Mouse (Mus musculus): ENCODE data around the gene Lhx3. TPM values are rescaled to one million over a fixed set of nuclear protein-coding genes. Genes with fewer than 3 reads are reported as not detected.

Gene Lhx3
- polyA plus RNA-seq (2012; ENCODE audit: low replicate concordance) = 0.14 TPM in 1 of 2 replicates, not detected in the other

GRCm38 (mm10) chr2:26208126-26208789 lies at the start of gene Lhx3:
Lhx3 (minus strand) TSS chr2:26208289.

GRCm38 (mm10) chr2:26237290-26237782 lies 29.2 kb upstream of the Lhx3 start, which contains the start of gene Qsox2:
Qsox2 (minus strand) TSS chr2:26237525.

Other genes starting within 250 kb of the Lhx3 start
- 4.2 and 12.4 TPM in 2 replicates for gene Camsap1, start 225.0 kb downstream of the Lhx3 start, polyA plus RNA-seq (2012; ENCODE audit: low replicate concordance)
- gene Ubac1, start 186.5 kb downstream of the Lhx3 start, polyA plus RNA-seq (2012; ENCODE audit: low replicate concordance) = 331 and 343 TPM in 2 replicates
- gene Nacc2, start 85.1 kb downstream of the Lhx3 start, polyA plus RNA-seq (2012; ENCODE audit: low replicate concordance) = 7.1 and 13.9 TPM in 2 replicates
- 3.5 and 14.7 TPM in 2 replicates for gene Qsox2, start 29.2 kb upstream of the Lhx3 start, polyA plus RNA-seq (2012; ENCODE audit: low replicate concordance)
- gene Ccdc187, start 86.3 kb upstream of the Lhx3 start, polyA plus RNA-seq (2012; ENCODE audit: low replicate concordance) = not detected in 2 replicates
- 8.0 and 8.7 TPM in 2 replicates for gene Gpsm1, start 107.2 kb upstream of the Lhx3 start, polyA plus RNA-seq (2012; ENCODE audit: low replicate concordance)
- gene Dnlz, start 143.8 kb upstream of the Lhx3 start, polyA plus RNA-seq (2012; ENCODE audit: low replicate concordance) = 17.7 and 19.6 TPM in 2 replicates
- gene Card9, start 152.6 kb upstream of the Lhx3 start, polyA plus RNA-seq (2012; ENCODE audit: low replicate concordance) = 1.6 and 4.7 TPM in 2 replicates
- 52.8 and 60.5 TPM in 2 replicates for gene Snapc4, start 172.4 kb upstream of the Lhx3 start, polyA plus RNA-seq (2012; ENCODE audit: low replicate concordance)
- gene Entr1, start 181.0 kb upstream of the Lhx3 start, polyA plus RNA-seq (2012; ENCODE audit: low replicate concordance) = 69.4 and 76.1 TPM in 2 replicates
- gene Pmpca, start 181.1 kb upstream of the Lhx3 start, polyA plus RNA-seq (2012; ENCODE audit: low replicate concordance) = 239 and 527 TPM in 2 replicates
- gene Inpp5e, start 200.9 kb upstream of the Lhx3 start, polyA plus RNA-seq (2012; ENCODE audit: low replicate concordance) = 10.3 and 21.1 TPM in 2 replicates
- 10.3 and 27.4 TPM in 2 replicates for gene Sec16a, start 236.9 kb upstream of the Lhx3 start, polyA plus RNA-seq (2012; ENCODE audit: low replicate concordance)